Mouse (Mus musculus): ENCODE measurements at regions not wholly inside any gene's neighbourhood (a gene's known extent, or its start where the extent isn't known, plus 50 kb on each side); places are given as distances from the start of the nearest gene placed in this dataset.
A peak's percentile ranks its signal among the peaks of the same experiment; 100 is the strongest.

DNA sequence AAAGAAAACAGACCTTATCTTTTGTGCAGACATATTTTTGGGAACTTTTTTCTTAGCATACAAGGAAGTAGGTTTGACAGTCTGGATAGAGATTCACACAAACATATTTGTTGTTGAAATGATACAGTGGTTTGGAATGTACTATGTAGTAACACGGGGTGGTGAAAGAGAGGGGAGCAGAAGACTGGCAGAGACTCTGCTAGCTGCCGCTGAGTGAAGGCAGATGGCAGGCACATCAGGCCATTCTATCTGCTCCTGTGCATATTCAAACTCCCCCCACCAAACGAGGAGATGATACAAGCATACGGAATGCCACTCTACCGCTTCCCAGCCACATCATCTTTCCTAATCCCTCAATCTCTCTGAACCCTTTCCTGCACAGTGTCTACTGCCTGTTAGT lies 279.1 kb upstream of the Spred2 start:
- peak in 1 of 2 experiments; percentile 19 for DNase-seq (ENCODE audit: low spot score in 2 of 2)

GRCm38 (mm10) chr11:19651522-19651921 lies 272.7 kb upstream of the Spred2 start:
- DNase-seq (ENCODE audit: low spot score in 2 of 2): no peak

DNA sequence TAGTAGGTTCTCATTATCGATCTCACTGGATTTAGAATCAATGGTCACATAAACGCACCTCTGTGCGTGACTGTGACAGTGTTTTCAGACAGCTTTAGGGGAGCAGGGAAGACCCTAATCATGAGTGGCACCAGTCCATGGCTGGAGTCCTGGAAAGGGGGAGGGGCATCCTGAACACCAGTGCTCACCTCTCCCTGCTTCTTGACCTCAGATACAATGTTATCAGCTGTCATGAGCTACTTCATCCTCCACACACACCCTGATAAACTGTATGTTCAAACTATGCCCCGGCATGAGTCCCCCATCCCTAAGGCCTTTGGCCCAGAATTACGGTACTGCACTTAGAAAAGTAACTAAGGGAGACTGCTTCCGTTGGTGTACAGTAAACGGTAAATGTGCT lies 272.2 kb upstream of the Spred2 start:
- DNase-seq (ENCODE audit: low spot score in 2 of 2): no peak

- no peak for DNase-seq (ENCODE audit: low spot score in 2 of 2)
Observed at GRCm38 (mm10) chr11:19659511-19659910, 264.7 kb upstream of the Spred2 start.

DNA sequence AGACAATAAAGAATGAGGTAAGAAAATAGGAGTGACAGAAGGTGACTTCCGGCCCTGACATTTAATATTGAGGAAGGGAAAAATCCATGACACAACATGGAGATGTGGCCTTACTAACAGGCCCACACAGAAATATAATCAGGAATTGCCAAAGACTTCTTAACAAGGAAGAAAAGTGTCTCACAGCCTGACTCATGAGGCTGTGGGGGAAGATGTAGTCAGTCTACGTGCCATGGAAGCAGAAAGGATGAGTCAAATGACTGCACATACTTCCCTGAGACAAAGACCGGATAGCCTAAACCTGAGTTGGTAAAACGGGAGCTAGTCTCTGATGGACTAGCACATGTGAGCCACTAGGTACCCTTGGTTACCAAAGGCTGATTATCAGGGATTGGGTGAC lies 257.4 kb upstream of the Spred2 start:
- DNase-seq (ENCODE audit: low spot score in 2 of 2): no peak

GRCm38 (mm10) chr11:19670853-19671530 lies 253.2 kb upstream of the Spred2 start:
- DNase-seq (ENCODE audit: low spot score in 2 of 2): peak in 1 of 2 experiments; percentile 40

DNA sequence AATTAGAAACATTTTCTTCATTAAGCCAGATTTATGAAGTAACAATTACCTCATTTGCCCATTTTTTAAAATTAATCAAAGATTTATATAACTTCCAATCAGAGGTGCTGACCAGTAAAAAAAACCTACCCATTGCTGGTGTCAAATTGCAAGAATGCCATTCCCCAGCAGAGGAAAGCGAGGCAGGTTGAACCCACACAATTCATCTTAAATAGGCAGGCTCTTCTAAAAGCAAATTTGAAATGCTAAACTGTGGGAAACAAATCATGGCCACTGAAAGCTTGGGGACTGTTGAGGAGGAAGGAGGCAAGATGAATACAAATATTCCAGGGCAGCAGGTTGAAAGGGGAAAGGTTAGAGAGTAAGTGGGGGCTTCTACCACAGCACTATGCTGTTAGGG lies 251.2 kb upstream of the Spred2 start:
- DNase-seq (ENCODE audit: low spot score in 2 of 2): no peak

DNA sequence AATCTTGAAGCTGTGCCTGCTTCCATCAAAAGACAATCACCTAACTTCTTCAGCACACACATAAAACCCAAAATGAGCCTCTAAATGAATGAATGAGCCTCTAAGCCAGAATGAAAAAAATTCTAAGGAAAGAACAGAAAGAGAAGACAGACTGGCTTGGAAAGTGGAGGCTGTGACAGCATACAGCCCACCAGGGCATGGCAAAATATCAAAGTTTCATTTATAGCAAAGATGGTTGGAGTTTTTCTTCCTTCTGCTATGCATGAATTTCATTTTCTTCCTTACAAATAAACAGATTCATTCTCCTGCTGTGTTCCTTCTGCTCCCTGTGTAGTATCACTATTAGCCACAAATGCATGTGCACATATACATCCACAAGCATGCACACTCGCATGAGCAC lies 247.7 kb upstream of the Spred2 start:
- DNase-seq (ENCODE audit: low spot score in 2 of 2): peak in 1 of 2 experiments; percentile 30

DNA sequence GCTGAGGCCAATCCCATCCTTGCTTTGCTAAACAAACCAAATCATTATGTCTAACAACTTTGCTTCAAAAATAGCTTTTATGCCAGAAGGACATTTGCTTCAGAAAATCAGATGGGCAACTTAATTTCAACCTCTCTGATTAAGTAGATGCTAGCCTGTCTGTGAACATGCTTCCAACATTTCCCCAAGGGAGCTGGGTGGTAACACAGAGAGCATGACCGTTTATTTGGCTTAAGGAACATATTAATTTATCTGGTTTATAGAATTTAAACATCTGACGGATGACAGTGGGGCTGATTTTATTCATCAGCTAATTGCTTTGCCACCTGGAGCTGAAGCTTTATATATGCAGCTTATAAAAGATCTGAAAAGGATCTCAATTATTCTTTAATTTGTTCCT lies 245.1 kb upstream of the Spred2 start:
- no peak for DNase-seq (ENCODE audit: low spot score in 2 of 2)

DNA sequence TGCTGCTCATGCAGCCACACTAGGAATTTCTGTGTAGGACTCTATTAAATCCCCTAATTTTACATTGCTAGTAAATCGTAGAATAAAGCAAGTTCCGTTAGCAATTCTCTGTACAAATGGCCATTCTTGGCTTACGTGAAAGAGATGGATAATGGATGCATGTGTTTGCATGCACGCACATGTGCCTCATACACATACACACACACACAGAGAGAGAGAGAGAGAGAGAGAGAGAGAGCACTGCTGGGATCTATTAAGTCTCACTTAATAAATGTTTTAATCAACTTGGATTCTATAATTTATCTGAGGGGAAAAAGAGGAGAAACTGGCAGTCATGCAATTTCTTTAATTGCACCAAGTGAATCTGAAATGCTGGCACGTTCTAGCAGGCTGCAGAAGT lies 244.5 kb upstream of the Spred2 start:
- DNase-seq (ENCODE audit: low spot score in 2 of 2): no peak

GRCm38 (mm10) chr11:19701198-19701597 lies 223.0 kb upstream of the Spred2 start:
- no peak for DNase-seq (ENCODE audit: low spot score in 2 of 2)

- no peak for DNase-seq (ENCODE audit: low spot score in 2 of 2)
Observed at GRCm38 (mm10) chr11:19708821-19709220, 215.4 kb upstream of the Spred2 start.

DNA sequence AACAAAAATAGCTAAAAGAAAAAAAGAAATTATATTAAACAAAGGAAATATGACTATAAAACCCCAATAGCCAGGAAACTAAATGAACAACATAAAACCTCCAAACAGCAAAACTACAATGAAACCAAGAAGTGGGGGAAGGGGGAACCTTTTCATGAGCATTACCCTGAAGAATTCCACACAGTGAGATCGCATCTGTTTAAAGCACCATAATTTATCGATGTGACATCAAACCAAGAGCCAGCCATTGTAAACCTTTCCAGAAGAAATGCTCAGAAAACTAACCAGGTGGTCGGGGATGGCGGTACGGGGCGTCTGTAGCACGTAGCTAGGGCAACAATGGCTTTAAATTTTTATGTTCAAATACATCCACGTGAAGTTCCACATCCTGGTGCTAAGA lies 214.8 kb upstream of the Spred2 start:
- DNase-seq (ENCODE audit: low spot score in 2 of 2): no peak

DNA sequence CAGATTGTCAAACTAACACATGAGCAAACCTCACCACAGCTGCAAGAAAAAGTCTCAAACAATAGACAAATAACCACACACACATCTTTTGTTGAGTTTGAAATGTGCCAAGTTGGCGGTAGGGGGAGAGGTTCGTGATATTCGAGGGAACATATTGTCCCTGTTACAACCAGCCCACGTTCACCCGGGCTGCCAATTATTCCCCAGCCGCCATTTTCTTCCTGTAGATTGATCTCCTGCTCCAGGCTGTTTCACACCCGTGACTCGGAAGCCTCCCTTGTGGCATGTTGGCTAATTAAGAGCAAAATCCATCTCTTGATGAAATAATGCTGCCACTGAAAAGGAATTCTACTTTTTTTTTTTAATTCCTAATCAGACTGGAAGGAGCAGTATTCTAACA lies 211.1 kb upstream of the Spred2 start:
- DNase-seq (ENCODE audit: low spot score in 2 of 2): peak; percentile 32 to 72

DNA sequence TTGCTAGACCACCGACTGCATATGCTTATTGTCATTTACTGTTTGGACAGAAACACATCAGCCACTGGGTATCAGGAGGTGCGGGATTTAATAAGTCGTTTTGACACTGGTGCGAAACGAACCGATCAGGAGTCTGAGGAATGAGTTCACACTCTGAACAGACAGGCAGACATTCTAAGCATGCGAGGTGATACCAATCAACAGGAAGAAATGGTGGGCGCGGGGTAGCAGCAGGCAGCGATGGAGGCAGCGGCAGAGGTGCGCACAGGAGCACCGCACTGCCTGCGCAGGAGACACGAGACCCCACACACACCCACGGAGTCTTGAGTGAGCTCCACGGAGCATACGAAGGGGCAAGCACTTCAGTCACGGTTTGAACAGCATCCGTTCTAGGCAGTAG lies 210.6 kb upstream of the Spred2 start:
- peak in 1 of 2 experiments; percentile 11 for DNase-seq (ENCODE audit: low spot score in 2 of 2)

GRCm38 (mm10) chr11:19714211-19714610 lies 210.0 kb upstream of the Spred2 start:
- peak in 1 of 2 experiments; percentile 10 for DNase-seq (ENCODE audit: low spot score in 2 of 2)

- DNase-seq (ENCODE audit: low spot score in 2 of 2): no peak
Observed at GRCm38 (mm10) chr11:19714888-19715595, 209.1 kb upstream of the Spred2 start.

GRCm38 (mm10) chr11:19718165-19718564 lies 206.0 kb upstream of the Spred2 start:
- DNase-seq (ENCODE audit: low spot score in 2 of 2): no peak

DNA sequence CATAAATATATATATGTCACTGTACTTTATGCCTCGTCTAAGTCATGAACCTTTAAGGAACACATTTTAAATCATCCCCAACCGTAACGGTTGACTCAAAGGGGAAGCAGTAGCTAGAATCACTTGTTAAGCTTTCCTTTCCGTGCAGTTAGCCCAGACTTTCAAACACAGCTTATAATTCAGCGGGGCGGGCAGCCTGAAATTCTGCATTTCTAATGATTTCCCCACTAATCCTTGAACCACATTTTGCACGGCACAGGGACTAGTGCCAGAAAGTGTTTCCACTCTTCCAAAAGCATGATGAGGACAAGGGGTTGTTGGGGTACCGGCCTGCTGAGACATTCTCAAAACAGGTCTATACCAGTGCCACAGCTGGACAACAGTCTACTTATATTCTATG lies 195.1 kb upstream of the Spred2 start:
- DNase-seq (ENCODE audit: low spot score in 2 of 2): no peak

DNA sequence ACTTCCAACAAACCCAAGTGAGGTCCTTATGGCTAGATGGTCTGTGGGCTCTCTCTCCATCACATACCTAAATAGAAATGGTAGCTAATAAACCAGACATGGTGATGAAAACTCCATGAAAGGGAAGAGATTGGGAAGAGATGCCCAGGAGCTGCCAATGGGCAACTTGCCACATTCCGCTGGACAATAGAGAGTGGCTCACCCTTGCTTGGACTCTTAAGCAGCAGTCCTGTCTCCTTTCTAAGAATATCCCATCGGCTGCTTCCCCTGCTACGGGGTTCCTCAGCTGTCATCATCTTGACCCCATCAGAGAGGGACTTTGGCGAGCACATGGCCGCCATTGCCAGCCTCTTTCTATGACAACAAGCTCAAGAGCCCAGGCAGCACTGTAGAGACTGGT lies 193.4 kb upstream of the Spred2 start:
- no peak for DNase-seq (ENCODE audit: low spot score in 2 of 2)

- no peak for DNase-seq (ENCODE audit: low spot score in 2 of 2)
Observed at GRCm38 (mm10) chr11:19736076-19736475, 188.1 kb upstream of the Spred2 start.

DNA sequence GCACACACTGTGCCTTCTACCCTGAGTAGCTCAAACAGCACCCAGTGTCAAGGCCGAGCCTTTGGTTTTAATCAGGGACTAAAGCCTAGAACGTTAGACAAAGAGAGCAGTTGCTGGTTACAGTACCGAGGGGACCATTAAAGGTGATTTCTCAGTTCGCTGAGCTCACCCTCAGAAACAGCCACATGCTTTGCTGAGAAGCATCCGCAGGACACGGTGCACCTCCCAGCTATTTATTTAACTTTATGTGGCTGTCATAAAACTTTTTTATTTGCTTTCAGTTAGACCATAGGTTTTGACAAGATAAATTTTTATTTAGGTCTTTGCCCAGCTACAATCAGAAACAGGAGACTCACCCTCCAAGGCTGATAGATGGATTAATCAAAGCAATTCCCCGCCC lies 187.2 kb upstream of the Spred2 start:
- no peak for DNase-seq (ENCODE audit: low spot score in 2 of 2)

DNA sequence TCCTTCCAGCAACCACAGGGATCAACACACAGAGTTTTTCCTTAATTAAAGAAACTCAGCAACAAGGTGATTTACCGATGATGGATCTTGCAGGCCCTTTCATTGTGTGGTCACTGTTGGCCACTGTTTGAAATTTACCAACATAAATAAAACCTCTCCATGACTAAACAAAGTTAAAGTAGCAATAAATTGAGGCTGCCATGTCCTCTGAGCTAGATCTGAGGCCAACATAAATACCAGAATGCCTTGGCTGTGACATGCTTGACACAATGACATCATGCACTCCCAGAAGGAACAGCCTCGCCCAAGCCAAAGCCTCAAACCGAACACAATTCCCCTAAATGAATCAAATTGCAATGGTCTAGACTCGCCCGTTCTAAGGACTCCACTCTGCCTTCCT lies 186.8 kb upstream of the Spred2 start:
- DNase-seq (ENCODE audit: low spot score in 2 of 2): no peak

Measured in layer of hippocampus, adult 18-20 months (tissue).